Comparison of ENCODE assay signal across 8 mouse cellular contexts in genomic region chr5:32133549-32134004, GRCm38 (mm10). TPM values are rescaled to one million over a fixed set of nuclear protein-coding genes. Genes with fewer than 3 reads are reported as not detected.
DNase-seq lines count a peak whose midpoint lies in the region; ATAC-seq and TF ChIP-seq lines count a peak whose summit lies in the region.

No protein-coding gene starts in this region.

- no peak for ATAC-seq in cerebellum, adult (ENCODE audit: insufficient number of reproducible peaks, low FRiP score, low TSS enrichment)
- ATAC-seq in heart, embryonic 12.5 days (ENCODE audit: insufficient number of reproducible peaks, low FRiP score), result no peak
- ATAC-seq in kidney, embryonic 16.5 days (ENCODE audit: low FRiP score, low TSS enrichment), result no peak
- ATAC-seq in monocyte, adult 5-6 weeks (replicated peaks; ENCODE audit: insufficient number of reproducible peaks, low FRiP score, low TSS enrichment, poor library complexity, severe bottlenecking), result peak; percentile 37; the same call in 1 of the 2 replicates
- peak; percentile 37 for ATAC-seq in stomach, embryonic 15.5 days (ENCODE audit: insufficient read depth, low FRiP score, low read depth)

- under 1% methylated on average over 20 of the region's 20 CpGs for WGBS in heart, embryonic 12.5 days
- WGBS in kidney, embryonic 16.5 days, result under 1% methylated on average over 20 of the region's 20 CpGs
- WGBS in stomach, embryonic 15.5 days, result 0% methylated on average over 20 of the region's 20 CpGs

- H3K9me3 ChIP-seq in heart, embryonic 12.5 days (replicated peaks), result no peaks in the 10 kb centered on the region
- no peaks in the 10 kb centered on the region for H3K9me3 ChIP-seq in kidney, embryonic 16.5 days (ENCODE audit: low read length)
- no peaks in the 10 kb centered on the region for H3K9me3 ChIP-seq in stomach, embryonic 15.5 days

- peak overlapping the region; percentile 3 for H3K4me3 ChIP-seq in embryonic fibroblast, embryonic 13.5 days (ENCODE audit: insufficient read depth, low read length)
- peak overlapping the region; percentile 84 for H3K4me3 ChIP-seq in heart, embryonic 12.5 days
- H3K4me3 ChIP-seq in kidney, embryonic 16.5 days (ENCODE audit: low read length), result peak overlapping the region; percentile 85
- peak overlapping the region; percentile 82 for H3K4me3 ChIP-seq in stomach, embryonic 15.5 days (replicated peaks)

- peak overlapping the region; percentile 91 for H3K4me2 ChIP-seq in heart, embryonic 12.5 days
- peak overlapping the region; percentile 87 for H3K4me2 ChIP-seq in kidney, embryonic 16.5 days (replicated peaks; ENCODE audit: low read depth, low read length)
- H3K4me2 ChIP-seq in stomach, embryonic 15.5 days, result peak overlapping the region; percentile 69

- no peak for TF ChIP-seq CTCF in embryonic fibroblast, embryonic 13.5 days (IDR thresholded peaks at IDR 0.05; ENCODE audit: borderline replicate concordance, insufficient read depth, low read length)

- peaks cover 10% of the 10 kb centered on the region for H3K27me3 ChIP-seq in heart, embryonic 12.5 days (replicated peaks)
- no peaks in the 10 kb centered on the region for H3K27me3 ChIP-seq in kidney, embryonic 16.5 days (ENCODE audit: insufficient read depth, low read length)
- H3K27me3 ChIP-seq in stomach, embryonic 15.5 days (replicated peaks), result no peaks in the 10 kb centered on the region

- TF ChIP-seq POLR2A in embryonic fibroblast, embryonic 13.5 days (IDR thresholded peaks at IDR 0.05; ENCODE audit: low read depth, low read length), result peak; percentile 77

- no peaks in the 10 kb centered on the region for H3K4me1 ChIP-seq in embryonic fibroblast, embryonic 13.5 days (ENCODE audit: control insufficient read depth, insufficient read depth, low read length)
- H3K4me1 ChIP-seq in heart, embryonic 12.5 days (replicated peaks), result peaks cover 18% of the 10 kb centered on the region
- H3K4me1 ChIP-seq in kidney, embryonic 16.5 days (ENCODE audit: insufficient read depth, low read length), result peaks cover 34% of the 10 kb centered on the region
- H3K4me1 ChIP-seq in stomach, embryonic 15.5 days, result peaks cover 21% of the 10 kb centered on the region

- DNase-seq in cerebellum, adult 11 months, result peak; percentile 64
- peak; percentile 44 for DNase-seq in liver

- peak overlapping the region; percentile 84 for H3K9ac ChIP-seq in heart, embryonic 12.5 days
- peak overlapping the region; percentile 67 for H3K9ac ChIP-seq in kidney, embryonic 16.5 days (replicated peaks; ENCODE audit: low read length)
- H3K9ac ChIP-seq in stomach, embryonic 15.5 days, result peak overlapping the region; percentile 51; the same call in 1 of the 2 replicates

- peak overlapping the region; percentile 85 for H3K27ac ChIP-seq in embryonic fibroblast, embryonic 13.5 days (ENCODE audit: insufficient read depth, low read length)
- H3K27ac ChIP-seq in heart, embryonic 12.5 days (ENCODE audit: poor library complexity, severe bottlenecking), result peak overlapping the region; percentile 98
- peak overlapping the region; percentile 74 for H3K27ac ChIP-seq in kidney, embryonic 16.5 days (ENCODE audit: low read length)
- peak overlapping the region; percentile 100 for H3K27ac ChIP-seq in stomach, embryonic 15.5 days

- no peaks in the 10 kb centered on the region for H3K36me3 ChIP-seq in heart, embryonic 12.5 days
- H3K36me3 ChIP-seq in kidney, embryonic 16.5 days (ENCODE audit: insufficient read depth, low read length), result no peaks in the 10 kb centered on the region
- H3K36me3 ChIP-seq in stomach, embryonic 15.5 days, result no peaks in the 10 kb centered on the region

RNA-seq across cellular contexts. Expression of gene Fosl2, which starts 2.0 kb away (rescaled TPM):
- polyA plus RNA-seq in embryonic fibroblast, embryonic 13.5 days (2011; ENCODE audit: insufficient read length, low read depth, missing spikeins), result 167 and 171 TPM in 2 replicates
- 3.3 and 3.8 TPM in 2 replicates for polyA plus RNA-seq in heart, embryonic 12.5 days (2016; fragmentation: Nextera tagmentation; extraction: Ambion mirVana)
- 5.5 and 6.5 TPM in 2 replicates for polyA plus RNA-seq in kidney, embryonic 16.5 days (2015; fragmentation: Nextera tagmentation; extraction: Ambion mirVana)
- total RNA-seq in monocyte, adult 5-6 weeks (2017), result 75.5 to 116 TPM (median 87.6 TPM) in 3 replicates
- polyA plus RNA-seq in stomach, embryonic 15.5 days (2015; fragmentation: Nextera tagmentation; extraction: Ambion mirVana), result 11.4 and 11.5 TPM in 2 replicates

Comparison
In these comparisons a context has a peak if more than half of its experiments do, and no peak if none do; other contexts are left out.
1. ATAC-seq: peak in monocyte, adult 5-6 weeks (single experiment) and stomach, embryonic 15.5 days (single experiment); none in cerebellum, adult (single experiment), heart, embryonic 12.5 days (single experiment) and kidney, embryonic 16.5 days (single experiment).
2. H3K4me3 ChIP-seq: peak in every context shown above with its lines; median percentile 85 in kidney, embryonic 16.5 days; 84 in heart, embryonic 12.5 days; 82 in stomach, embryonic 15.5 days; 3 in embryonic fibroblast, embryonic 13.5 days.
3. RNA of gene Fosl2, which starts 2.0 kb away (polyA plus RNA-seq): 167 to 171 TPM in embryonic fibroblast, embryonic 13.5 days; 11.4 to 11.5 TPM in stomach, embryonic 15.5 days, 5.5 to 6.5 TPM in kidney, embryonic 16.5 days and 3.3 to 3.8 TPM in heart, embryonic 12.5 days; every median in the first group is over 10 times any median in the second.
4. Peak in every context shown above with its lines, with median percentiles within 50 percentile points of each other: H3K27ac ChIP-seq, H3K4me2 ChIP-seq and H3K9ac ChIP-seq.